Mouse (Mus musculus): Measurements from ENCODE around the gene Cetn4. TPM values are rescaled to one million over a fixed set of nuclear protein-coding genes. Genes with fewer than 3 reads are reported as not detected.

Gene Cetn4
- polyA plus RNA-seq, 1 experiment from 2014 or later: 1.3 TPM

DNA sequence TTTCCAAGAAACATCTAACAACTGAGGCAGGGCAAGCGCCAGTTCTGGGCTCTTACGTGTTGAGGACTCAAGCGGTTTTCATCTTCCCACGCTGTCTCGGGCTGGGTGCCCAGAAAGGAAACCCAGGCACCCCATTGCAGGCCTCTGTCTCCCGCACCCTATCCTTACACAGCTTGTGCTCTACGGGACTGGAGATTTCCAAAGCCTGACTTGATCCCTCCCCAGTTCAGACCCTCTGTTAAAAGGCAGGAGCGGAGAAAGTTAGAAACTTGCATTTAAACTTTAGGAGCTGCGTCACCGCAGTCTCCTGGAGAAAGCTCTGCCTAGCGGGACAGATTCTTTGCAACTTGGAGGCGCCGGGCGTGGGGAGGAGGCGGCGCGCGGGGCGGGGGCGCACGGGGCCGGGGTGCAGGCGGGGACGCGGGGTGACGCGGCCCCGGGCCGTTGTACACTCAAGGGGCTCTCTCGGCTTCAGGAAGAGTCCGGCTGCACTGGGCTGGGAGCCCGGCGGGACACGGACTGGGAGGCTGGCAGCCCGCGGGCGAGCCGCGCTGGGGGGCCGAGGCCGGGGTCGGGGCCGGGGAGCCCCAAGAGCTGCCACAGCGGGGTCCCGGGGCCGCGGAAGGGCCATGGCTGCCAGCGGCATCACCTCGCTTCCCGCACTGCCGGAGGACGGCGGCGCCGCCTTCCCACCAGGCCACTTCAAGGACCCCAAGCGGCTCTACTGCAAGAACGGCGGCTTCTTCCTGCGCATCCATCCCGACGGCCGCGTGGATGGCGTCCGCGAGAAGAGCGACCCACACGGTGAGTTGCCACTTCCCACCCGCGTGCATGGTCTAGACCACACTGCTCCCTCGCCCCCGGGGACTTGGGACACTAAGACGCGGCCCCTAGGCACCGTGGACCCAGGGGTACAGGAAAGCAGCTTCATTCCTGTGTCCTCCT lies 36.0 kb upstream of the Cetn4 start, which contains the start of gene Fgf2:
TSS of gene Fgf2 (plus strand) at position 126 of the 945 bp plus-strand sequence.
- no peaks in the 10 kb centered on the region for H3K36me3 ChIP-seq (replicated peaks; ENCODE audit: insufficient read depth, low read length)
- H3K27ac ChIP-seq (ENCODE audit: low read depth): no peak within 1 kb of the TSS
- WGBS (ENCODE audit: insufficient replicate concordance): 1% methylated on average over 63 of the region's 75 CpGs
- H3K9me3 ChIP-seq (ENCODE audit: low read length): no peaks in the 10 kb centered on the region
- H3K9ac ChIP-seq (replicated peaks): peak within 1 kb of the TSS; percentile 57
- peak within 1 kb of the TSS; percentile 59 for H3K4me3 ChIP-seq (ENCODE audit: low read depth, low read length)
- no peak for TF ChIP-seq CTCF (IDR thresholded peaks at IDR 0.05; ENCODE audit: low read depth)
- TF ChIP-seq EP300 (IDR thresholded peaks at IDR 0.05; ENCODE audit: low read depth): no peak
- DNase-seq (peak; percentile 22), ATAC-seq (no peak; the same call in 1 of the 2 replicates)
- H3K4me1 ChIP-seq (ENCODE audit: insufficient read depth): peaks cover 7% of the 10 kb centered on the region; the same call in 1 of the 2 replicates
- peak within 1 kb of the TSS; percentile 89 for H3K4me2 ChIP-seq (ENCODE audit: low read depth, low read length)
- peaks cover 36% of the 10 kb centered on the region for H3K27me3 ChIP-seq (ENCODE audit: insufficient read depth, low read length)

DNA sequence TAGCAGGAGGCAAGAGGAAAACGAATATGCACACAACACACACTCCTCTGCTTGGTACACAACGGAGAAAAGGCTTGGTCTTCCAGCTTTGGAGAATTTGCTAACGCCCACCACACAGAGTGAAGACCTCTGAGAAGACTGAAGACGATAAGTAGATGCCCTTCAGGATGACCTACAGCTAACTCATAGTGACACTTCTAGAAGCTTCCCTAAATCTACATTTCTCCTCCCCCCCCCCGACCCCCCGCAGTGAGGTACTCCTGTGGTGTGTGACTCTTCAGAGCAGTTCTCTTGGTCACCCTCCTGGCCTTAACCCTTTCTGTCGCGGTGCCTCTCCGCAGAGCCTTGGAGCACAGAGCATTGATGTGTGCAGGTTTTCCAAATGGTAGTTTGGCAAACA lies 35.2 kb upstream of the Cetn4 start:
- peak overlapping the region; percentile 59; the same call in 1 of the 2 replicates for H3K4me3 ChIP-seq (ENCODE audit: low read depth, low read length)
- WGBS (ENCODE audit: insufficient replicate concordance): 29% methylated on average over 9 of the region's 9 CpGs
- H3K9me3 ChIP-seq (ENCODE audit: low read length): no peaks in the 10 kb centered on the region
- TF ChIP-seq EP300 (IDR thresholded peaks at IDR 0.05; ENCODE audit: low read depth): no peak
- TF ChIP-seq CTCF (IDR thresholded peaks at IDR 0.05; ENCODE audit: low read depth): no peak
- no peak overlapping the region for H3K27ac ChIP-seq (ENCODE audit: low read depth)
- peak overlapping the region; percentile 89; the same call in 1 of the 2 replicates for H3K4me2 ChIP-seq (ENCODE audit: low read depth, low read length)
- H3K27me3 ChIP-seq (ENCODE audit: insufficient read depth, low read length): peaks cover 36% of the 10 kb centered on the region
- DNase-seq (no peak), ATAC-seq (no peak)
- no peak overlapping the region for H3K9ac ChIP-seq (replicated peaks)
- H3K36me3 ChIP-seq (replicated peaks; ENCODE audit: insufficient read depth, low read length): no peaks in the 10 kb centered on the region
- peaks cover 11% of the 10 kb centered on the region; the same call in 1 of the 2 replicates for H3K4me1 ChIP-seq (ENCODE audit: insufficient read depth)

DNA sequence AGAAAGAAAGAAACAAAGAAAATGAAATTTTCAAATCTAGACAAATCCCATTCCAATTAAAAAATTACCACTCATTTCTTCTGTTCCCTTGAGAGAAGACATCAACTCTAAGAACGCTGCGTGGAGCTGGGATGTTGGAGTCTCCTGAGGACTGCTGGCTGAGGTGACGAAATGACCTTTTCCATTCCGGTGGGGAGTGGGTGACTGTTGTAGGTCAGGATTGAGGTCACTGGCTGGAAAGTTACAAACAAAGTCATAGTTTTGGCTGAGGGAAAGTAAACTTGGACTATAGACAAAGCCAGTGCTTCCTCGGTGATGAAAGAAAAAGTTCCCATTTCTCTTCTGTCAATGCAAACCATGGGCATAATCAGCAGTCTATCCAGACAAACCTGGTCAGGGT lies 30.3 kb upstream of the Cetn4 start:
- H3K9ac ChIP-seq (replicated peaks): no peak overlapping the region
- H3K27ac ChIP-seq (ENCODE audit: low read depth): no peak overlapping the region
- no peak overlapping the region for H3K4me3 ChIP-seq (ENCODE audit: low read depth, low read length)
- no peak overlapping the region for H3K4me2 ChIP-seq (ENCODE audit: low read depth, low read length)
- H3K36me3 ChIP-seq (replicated peaks; ENCODE audit: insufficient read depth, low read length): no peaks in the 10 kb centered on the region
- TF ChIP-seq EP300 (IDR thresholded peaks at IDR 0.05; ENCODE audit: low read depth): no peak
- no peak for TF ChIP-seq CTCF (IDR thresholded peaks at IDR 0.05; ENCODE audit: low read depth)
- DNase-seq (no peak), ATAC-seq (no peak)
- 0 out of 2 replicates have a peak, but pooled peaks cover 4% of the 10 kb centered on the region for H3K4me1 ChIP-seq (ENCODE audit: insufficient read depth)
- H3K27me3 ChIP-seq (ENCODE audit: insufficient read depth, low read length): peaks cover 16% of the 10 kb centered on the region
- WGBS (ENCODE audit: insufficient replicate concordance): 63% methylated on average over 5 of the region's 5 CpGs
- H3K9me3 ChIP-seq (ENCODE audit: low read length): no peaks in the 10 kb centered on the region

DNA sequence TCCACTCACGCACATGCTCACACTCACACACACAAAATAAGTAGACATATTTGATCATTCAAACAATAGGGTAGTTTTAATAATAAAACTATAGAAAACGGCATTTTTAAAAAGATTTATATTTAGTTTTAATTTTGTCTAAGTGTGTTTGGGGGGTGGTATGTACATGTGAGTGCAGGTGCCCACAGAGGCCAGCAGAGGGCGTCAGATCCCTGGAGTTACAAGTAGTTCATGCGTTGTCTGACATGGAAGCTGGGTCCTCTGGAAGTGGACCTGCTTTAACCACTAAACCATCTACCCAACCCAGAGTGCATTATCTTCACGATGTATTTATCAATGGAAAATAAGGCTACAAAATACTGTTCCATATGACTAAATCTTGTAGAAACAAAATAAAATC lies 28.6 kb upstream of the Cetn4 start:
- DNase-seq: peak; percentile 37
- no peaks in the 10 kb centered on the region for H3K9me3 ChIP-seq (ENCODE audit: low read length)
- H3K27me3 ChIP-seq (ENCODE audit: insufficient read depth, low read length): 0 out of 2 replicates have a peak, but pooled peaks cover 4% of the 10 kb centered on the region
- TF ChIP-seq EP300 (IDR thresholded peaks at IDR 0.05; ENCODE audit: low read depth): no peak
- TF ChIP-seq CTCF (IDR thresholded peaks at IDR 0.05; ENCODE audit: low read depth): peak; percentile 56
- ATAC-seq: no peak
- H3K4me2 ChIP-seq (ENCODE audit: low read depth, low read length): no peak overlapping the region
- no peak overlapping the region for H3K9ac ChIP-seq (replicated peaks)
- no peak overlapping the region for H3K27ac ChIP-seq (ENCODE audit: low read depth)
- H3K36me3 ChIP-seq (replicated peaks; ENCODE audit: insufficient read depth, low read length): no peaks in the 10 kb centered on the region
- 0 out of 2 replicates have a peak, but pooled peaks cover 4% of the 10 kb centered on the region for H3K4me1 ChIP-seq (ENCODE audit: insufficient read depth)
- WGBS (ENCODE audit: insufficient replicate concordance): 64% methylated on average over 5 of the region's 5 CpGs
- no peak overlapping the region for H3K4me3 ChIP-seq (ENCODE audit: low read depth, low read length)

DNA sequence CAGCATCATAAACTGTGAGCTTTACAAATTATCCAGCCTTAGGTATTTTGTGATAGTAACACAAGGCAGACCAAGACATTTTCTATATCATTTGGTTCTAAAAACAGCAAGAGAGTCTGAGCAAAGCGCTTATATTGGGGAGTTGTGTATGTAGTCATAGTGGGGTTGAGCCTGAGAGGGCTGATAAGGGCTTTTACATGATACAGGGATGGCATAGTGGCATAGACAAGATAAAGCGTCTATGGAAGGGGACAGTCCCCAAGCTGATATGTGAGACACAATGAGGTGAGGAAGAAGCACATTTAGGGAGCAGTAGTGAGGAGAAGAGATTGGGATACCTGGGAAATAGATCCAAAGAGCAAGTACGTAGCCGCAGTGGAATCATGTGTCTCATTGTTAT lies 21.5 kb upstream of the Cetn4 start:
- Histone ChIP-seq H3K9me3 (ENCODE audit: low read length) (no peaks in the 10 kb centered on the region), H3K4me1 (ENCODE audit: insufficient read depth) (peaks cover 13% of the 10 kb centered on the region), H3K9ac (replicated peaks) (no peak overlapping the region), H3K4me2 (ENCODE audit: low read depth, low read length) (no peak overlapping the region), H3K4me3 (ENCODE audit: low read depth, low read length) (no peak overlapping the region), H3K36me3 (replicated peaks; ENCODE audit: insufficient read depth, low read length) (no peaks in the 10 kb centered on the region), H3K27me3 (ENCODE audit: insufficient read depth, low read length) (no peaks in the 10 kb centered on the region), H3K27ac (ENCODE audit: low read depth) (no peak overlapping the region)
- ATAC-seq (no peak), DNase-seq (no peak)
- 78% methylated on average over 4 of the region's 4 CpGs for WGBS (ENCODE audit: insufficient replicate concordance)
- peak; percentile 65 for TF ChIP-seq EP300 (IDR thresholded peaks at IDR 0.05; ENCODE audit: low read depth)
- TF ChIP-seq CTCF (IDR thresholded peaks at IDR 0.05; ENCODE audit: low read depth): no peak

DNA sequence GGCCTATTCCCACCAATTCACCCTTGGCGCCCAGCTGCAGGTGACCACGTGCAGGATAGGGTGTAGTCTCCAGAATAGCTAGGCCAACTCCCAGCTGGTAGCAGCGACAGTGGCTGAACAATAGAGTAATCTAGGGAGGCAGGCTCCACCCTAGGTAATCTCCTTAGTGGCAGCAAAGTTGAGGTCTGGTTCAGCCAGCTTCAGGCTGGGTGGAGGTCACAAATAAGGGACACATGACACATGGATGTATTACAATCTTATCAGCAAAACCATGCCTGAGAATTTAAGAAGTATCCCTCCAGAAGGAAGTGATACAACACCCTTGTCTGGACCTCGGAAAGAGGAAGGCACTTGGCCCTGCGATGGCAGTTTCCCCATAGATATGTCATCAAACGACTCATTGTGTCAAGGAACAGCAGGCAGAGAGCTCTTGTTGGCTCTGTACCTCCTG lies 19.5 kb upstream of the Cetn4 start:
- WGBS (ENCODE audit: insufficient replicate concordance): 31% methylated on average over 6 of the region's 6 CpGs
- peak; percentile 88 for ATAC-seq

More for the DNA sequence above, 19.5 kb upstream of the Cetn4 start:
- H3K4me1 ChIP-seq (ENCODE audit: insufficient read depth): peaks cover 17% of the 10 kb centered on the region
- no peak overlapping the region for H3K9ac ChIP-seq (replicated peaks)
- H3K36me3 ChIP-seq (replicated peaks; ENCODE audit: insufficient read depth, low read length): no peaks in the 10 kb centered on the region
- H3K9me3 ChIP-seq (ENCODE audit: low read length): no peaks in the 10 kb centered on the region
- no peak overlapping the region for H3K4me2 ChIP-seq (ENCODE audit: low read depth, low read length)
- peak; percentile 92 for TF ChIP-seq EP300 (IDR thresholded peaks at IDR 0.05; ENCODE audit: low read depth)
- TF ChIP-seq CTCF (IDR thresholded peaks at IDR 0.05; ENCODE audit: low read depth): no peak
- peak; percentile 36 for DNase-seq
- H3K27me3 ChIP-seq (ENCODE audit: insufficient read depth, low read length): no peaks in the 10 kb centered on the region
- peak overlapping the region; percentile 77 for H3K27ac ChIP-seq (ENCODE audit: low read depth)
- no peak overlapping the region for H3K4me3 ChIP-seq (ENCODE audit: low read depth, low read length)
